Mouse (Mus musculus) liver, adult 2 months (tissue): ENCODE measurements around the gene Actr1a.

Experiments
- CTCF ChIP-seq: fragments of 200-500 bp; IDR thresholded peaks from 2 replicates; pipeline ENCODE4 v1.5.1; 2011; ENCODE audit warnings: low read depth, low read length, control low read depth
- POLR2A ChIP-seq: fragments of 200-500 bp; IDR thresholded peaks from 2 replicates; pipeline ENCODE4 v1.6.1; 2011; ENCODE audit warnings: low read length, control low read depth; ENCODE audit not compliant: insufficient read depth; ENCODE audit errors: extremely low read depth

- no peak for TF ChIP-seq POLR2A
- TF ChIP-seq CTCF: peak; percentile 53; the same call in 1 of the 2 replicates
These were observed 3.5 kb downstream of the Actr1a start for GRCm38 (mm10) chr19:46392018-46392417.
